Mouse (Mus musculus): Measurements from ENCODE around the gene Trappc10. TPM values are rescaled to one million over a fixed set of nuclear protein-coding genes. Genes with fewer than 3 reads are reported as not detected.

Gene Trappc10
- polyA plus RNA-seq, 1 experiment from 2014 or later: 10.2 TPM

- H3K4me1 ChIP-seq (replicated peaks): peaks cover 16% of the 10 kb centered on the region
- peaks cover 53% of the 10 kb centered on the region for H3K36me3 ChIP-seq
- H3K4me2 ChIP-seq: no peak overlapping the region
- H3K4me3 ChIP-seq: no peak overlapping the region
- no peak overlapping the region for H3K27ac ChIP-seq
- no peak overlapping the region for H3K9ac ChIP-seq
- no peaks in the 10 kb centered on the region for H3K9me3 ChIP-seq (replicated peaks)
- no peak for ATAC-seq (replicated peaks; ENCODE audit: insufficient number of reproducible peaks, insufficient read depth, low FRiP score, low read depth)
- no peaks in the 10 kb centered on the region for H3K27me3 ChIP-seq
Measured at GRCm38 (mm10) chr10:78167775-78168174, 76.7 kb downstream of the Trappc10 start.

GRCm38 (mm10) chr10:78167333-78167732 lies 77.1 kb downstream of the Trappc10 start:
- Histone ChIP-seq H3K9ac (no peak overlapping the region), H3K36me3 (peaks cover 53% of the 10 kb centered on the region), H3K4me1 (replicated peaks) (peaks cover 16% of the 10 kb centered on the region), H3K27ac (no peak overlapping the region), H3K27me3 (no peaks in the 10 kb centered on the region), H3K9me3 (replicated peaks) (no peaks in the 10 kb centered on the region), H3K4me3 (no peak overlapping the region), H3K4me2 (no peak overlapping the region)
- 93% methylated on average over 7 of the region's 7 CpGs for WGBS
- no peak for ATAC-seq (replicated peaks; ENCODE audit: insufficient number of reproducible peaks, insufficient read depth, low FRiP score, low read depth)

- H3K36me3 ChIP-seq: peaks cover 56% of the 10 kb centered on the region
- H3K9me3 ChIP-seq (replicated peaks): no peaks in the 10 kb centered on the region
- H3K4me3 ChIP-seq: no peak overlapping the region
- WGBS: 89% methylated on average over 21 of the region's 21 CpGs
- ATAC-seq (replicated peaks; ENCODE audit: insufficient number of reproducible peaks, insufficient read depth, low FRiP score, low read depth): no peak
- peaks cover 16% of the 10 kb centered on the region for H3K4me1 ChIP-seq (replicated peaks)
- no peaks in the 10 kb centered on the region for H3K27me3 ChIP-seq
- no peak overlapping the region for H3K27ac ChIP-seq
- no peak overlapping the region for H3K9ac ChIP-seq
- no peak overlapping the region for H3K4me2 ChIP-seq
Measured at GRCm38 (mm10) chr10:78165256-78166005, 79.0 kb downstream of the Trappc10 start.

GRCm38 (mm10) chr10:78164786-78165185 lies 79.7 kb downstream of the Trappc10 start:
- no peak overlapping the region for H3K27ac ChIP-seq
- no peak overlapping the region for H3K4me3 ChIP-seq
- H3K27me3 ChIP-seq: no peaks in the 10 kb centered on the region
- no peak overlapping the region for H3K4me2 ChIP-seq
- ATAC-seq (replicated peaks; ENCODE audit: insufficient number of reproducible peaks, insufficient read depth, low FRiP score, low read depth): no peak
- no peaks in the 10 kb centered on the region for H3K9me3 ChIP-seq (replicated peaks)
- H3K9ac ChIP-seq: no peak overlapping the region
- 88% methylated on average over 12 of the region's 12 CpGs for WGBS
- H3K36me3 ChIP-seq: peaks cover 56% of the 10 kb centered on the region
- peaks cover 12% of the 10 kb centered on the region for H3K4me1 ChIP-seq (replicated peaks)

- 26% methylated on average over 4 of the region's 4 CpGs for WGBS
- no peaks in the 10 kb centered on the region for H3K27me3 ChIP-seq
Measured at GRCm38 (mm10) chr10:78163923-78164322, 80.5 kb downstream of the Trappc10 start.

GRCm38 (mm10) chr10:78163241-78163640 lies 81.2 kb downstream of the Trappc10 start:
- Histone ChIP-seq H3K9ac (no peak overlapping the region), H3K4me1 (replicated peaks) (peaks cover 11% of the 10 kb centered on the region), H3K27me3 (no peaks in the 10 kb centered on the region), H3K4me2 (no peak overlapping the region), H3K27ac (no peak overlapping the region), H3K9me3 (replicated peaks) (no peaks in the 10 kb centered on the region), H3K36me3 (peaks cover 56% of the 10 kb centered on the region), H3K4me3 (no peak overlapping the region)
- no peak for ATAC-seq (replicated peaks; ENCODE audit: insufficient number of reproducible peaks, insufficient read depth, low FRiP score, low read depth)
- 90% methylated on average over 9 of the region's 9 CpGs for WGBS

More at GRCm38 (mm10) chr10:78163923-78164322, 80.5 kb downstream of the Trappc10 start:
- H3K36me3 ChIP-seq: peaks cover 56% of the 10 kb centered on the region
- no peak overlapping the region for H3K27ac ChIP-seq
- H3K4me1 ChIP-seq (replicated peaks): peaks cover 18% of the 10 kb centered on the region
- H3K9me3 ChIP-seq (replicated peaks): no peaks in the 10 kb centered on the region
- no peak for ATAC-seq (replicated peaks; ENCODE audit: insufficient number of reproducible peaks, insufficient read depth, low FRiP score, low read depth)
- no peak overlapping the region for H3K9ac ChIP-seq
- no peak overlapping the region for H3K4me3 ChIP-seq
- H3K4me2 ChIP-seq: no peak overlapping the region

- ATAC-seq (replicated peaks; ENCODE audit: insufficient number of reproducible peaks, insufficient read depth, low FRiP score, low read depth): no peak
- Histone ChIP-seq H3K36me3 (peaks cover 56% of the 10 kb centered on the region), H3K4me2 (no peak overlapping the region), H3K4me1 (replicated peaks) (peaks cover 9% of the 10 kb centered on the region), H3K9me3 (replicated peaks) (no peaks in the 10 kb centered on the region), H3K9ac (no peak overlapping the region), H3K27ac (no peak overlapping the region), H3K27me3 (no peaks in the 10 kb centered on the region), H3K4me3 (no peak overlapping the region)
- WGBS: 90% methylated on average over 12 of the region's 12 CpGs
Measured at GRCm38 (mm10) chr10:78162646-78163045, 81.8 kb downstream of the Trappc10 start.

GRCm38 (mm10) chr10:78161096-78161495 lies 83.3 kb downstream of the Trappc10 start:
- WGBS: 76% methylated on average over 8 of the region's 8 CpGs
- H3K27me3 ChIP-seq: no peaks in the 10 kb centered on the region
- H3K9ac ChIP-seq: no peak overlapping the region
- no peak for ATAC-seq (replicated peaks; ENCODE audit: insufficient number of reproducible peaks, insufficient read depth, low FRiP score, low read depth)
- H3K9me3 ChIP-seq (replicated peaks): no peaks in the 10 kb centered on the region
- no peak overlapping the region for H3K4me2 ChIP-seq
- H3K4me3 ChIP-seq: no peak overlapping the region
- H3K27ac ChIP-seq: no peak overlapping the region
- H3K4me1 ChIP-seq (replicated peaks): peaks cover 9% of the 10 kb centered on the region
- peaks cover 44% of the 10 kb centered on the region for H3K36me3 ChIP-seq

GRCm38 (mm10) chr10:78160369-78161095 lies 83.9 kb downstream of the Trappc10 start:
- Histone ChIP-seq H3K4me1 (replicated peaks) (peaks cover 9% of the 10 kb centered on the region), H3K36me3 (peaks cover 38% of the 10 kb centered on the region), H3K27ac (no peak overlapping the region), H3K4me3 (no peak overlapping the region), H3K4me2 (no peak overlapping the region), H3K9ac (no peak overlapping the region), H3K9me3 (replicated peaks) (no peaks in the 10 kb centered on the region), H3K27me3 (no peaks in the 10 kb centered on the region)
- 85% methylated on average over 16 of the region's 16 CpGs for WGBS
- ATAC-seq (replicated peaks; ENCODE audit: insufficient number of reproducible peaks, insufficient read depth, low FRiP score, low read depth): no peak

- H3K27ac ChIP-seq: no peak overlapping the region
- H3K4me2 ChIP-seq: peak overlapping the region; percentile 57
- H3K9me3 ChIP-seq (replicated peaks): no peaks in the 10 kb centered on the region
- no peak overlapping the region for H3K4me3 ChIP-seq
- H3K27me3 ChIP-seq: no peaks in the 10 kb centered on the region
- H3K36me3 ChIP-seq: peaks cover 33% of the 10 kb centered on the region; the same call in 1 of the 2 replicates
- peaks cover 9% of the 10 kb centered on the region for H3K4me1 ChIP-seq (replicated peaks)
- H3K9ac ChIP-seq: no peak overlapping the region
- ATAC-seq (replicated peaks; ENCODE audit: insufficient number of reproducible peaks, insufficient read depth, low FRiP score, low read depth): peak; percentile 72
- WGBS: 3% methylated on average over 7 of the region's 7 CpGs
Measured at GRCm38 (mm10) chr10:78159906-78160305, 84.5 kb downstream of the Trappc10 start.

- no peaks in the 10 kb centered on the region for H3K27me3 ChIP-seq
- ATAC-seq (replicated peaks; ENCODE audit: insufficient number of reproducible peaks, insufficient read depth, low FRiP score, low read depth): no peak
- peak overlapping the region; percentile 26 for H3K4me3 ChIP-seq
- peaks cover 9% of the 10 kb centered on the region for H3K4me1 ChIP-seq (replicated peaks)
- H3K27ac ChIP-seq: no peak overlapping the region
- H3K9ac ChIP-seq: no peak overlapping the region; the same call in 1 of the 2 replicates
- WGBS: 14% methylated on average over 17 of the region's 17 CpGs
- peaks cover 28% of the 10 kb centered on the region; the same call in 1 of the 2 replicates for H3K36me3 ChIP-seq
- H3K9me3 ChIP-seq (replicated peaks): no peaks in the 10 kb centered on the region
- H3K4me2 ChIP-seq: peak overlapping the region; percentile 57
Measured at GRCm38 (mm10) chr10:78159252-78159878, 85.1 kb downstream of the Trappc10 start.
